Mouse (Mus musculus) liver (tissue): Measurements from ENCODE around the gene Dgkd.
A peak's percentile ranks its signal among the peaks of the same experiment; 100 is the strongest.

ENCODE experiments used
- DNase-seq: peaks from one replicate; pipeline ENCODE4 v3.0.0-alpha.2; 2020; ENCODE audit warnings: mixed read lengths

Dgkd gene

DNA sequence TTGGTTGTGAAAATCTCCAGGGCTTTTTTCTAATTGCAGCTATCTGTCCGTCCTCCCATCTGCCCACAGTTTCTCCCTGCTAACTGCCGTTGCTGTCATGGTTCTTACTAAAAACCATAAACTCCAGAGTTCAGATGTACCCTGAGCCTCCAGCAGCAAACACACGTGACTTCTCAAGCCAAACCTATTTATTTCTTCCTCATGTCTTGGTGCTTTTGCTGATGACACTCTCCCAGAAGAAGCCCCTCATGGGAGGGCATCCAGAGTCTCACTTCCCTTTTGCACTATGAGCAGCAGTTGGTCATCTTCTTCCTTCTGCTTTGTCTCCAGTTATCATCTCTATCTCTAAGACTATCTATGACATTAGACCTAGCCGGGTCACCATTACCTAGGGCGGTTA lies 3.8 kb upstream of the Dgkd start:
- no peak for DNase-seq

DNA sequence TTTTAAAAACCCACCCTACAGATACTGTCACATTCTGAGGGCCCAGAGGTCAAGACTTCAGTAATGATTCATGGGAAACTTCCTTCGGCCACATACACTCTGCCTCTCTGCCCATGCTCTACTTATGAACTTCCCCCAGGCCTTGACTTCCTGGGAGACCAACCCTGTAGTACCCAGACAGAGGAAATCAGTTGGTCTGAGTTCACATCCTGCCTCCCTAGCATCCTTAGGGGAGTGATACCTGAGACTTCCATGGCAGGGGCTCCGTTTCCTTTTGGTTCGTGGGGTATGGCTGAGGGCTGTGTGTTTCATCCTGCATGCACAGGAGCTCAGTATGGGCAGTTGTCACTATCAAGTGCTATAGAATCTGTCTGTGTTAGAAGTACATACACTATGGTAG lies 1.7 kb upstream of the Dgkd start:
- no peak for DNase-seq

DNA sequence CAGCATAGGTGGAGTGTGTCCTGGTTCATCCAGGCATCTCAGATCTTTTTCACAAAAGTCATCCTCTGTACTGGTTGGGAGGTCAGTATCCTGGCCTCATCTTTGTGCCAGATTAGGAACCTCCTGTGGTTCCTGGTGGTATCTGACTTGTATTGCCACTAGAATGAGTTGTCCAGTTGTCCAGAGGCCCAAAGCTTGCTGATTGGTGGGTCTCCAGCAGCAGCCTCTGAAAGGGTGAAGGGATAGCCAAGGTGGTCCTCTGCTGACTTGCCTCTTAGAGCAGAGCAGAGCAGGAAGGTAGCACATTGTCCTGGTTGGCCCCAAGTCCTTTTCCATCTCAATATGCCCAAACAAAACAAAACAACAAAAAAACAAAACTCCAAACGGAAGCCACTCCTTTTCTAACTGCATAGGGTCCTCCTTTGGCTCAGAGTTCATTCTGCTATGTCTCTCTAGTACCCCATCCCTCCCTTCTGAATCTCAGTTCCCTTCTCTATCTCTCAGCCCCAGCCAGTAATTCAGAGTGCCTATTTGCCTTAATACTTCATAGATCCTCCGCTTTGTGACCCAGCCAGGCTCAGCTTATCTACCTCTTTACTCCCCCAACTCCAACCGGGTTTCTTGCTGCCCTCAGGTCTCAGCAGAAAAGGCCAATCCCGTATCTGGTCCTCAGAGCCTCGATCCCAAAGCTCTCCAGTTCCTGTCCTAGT lies 851 bp upstream of the Dgkd start:
- no peak for DNase-seq

DNA sequence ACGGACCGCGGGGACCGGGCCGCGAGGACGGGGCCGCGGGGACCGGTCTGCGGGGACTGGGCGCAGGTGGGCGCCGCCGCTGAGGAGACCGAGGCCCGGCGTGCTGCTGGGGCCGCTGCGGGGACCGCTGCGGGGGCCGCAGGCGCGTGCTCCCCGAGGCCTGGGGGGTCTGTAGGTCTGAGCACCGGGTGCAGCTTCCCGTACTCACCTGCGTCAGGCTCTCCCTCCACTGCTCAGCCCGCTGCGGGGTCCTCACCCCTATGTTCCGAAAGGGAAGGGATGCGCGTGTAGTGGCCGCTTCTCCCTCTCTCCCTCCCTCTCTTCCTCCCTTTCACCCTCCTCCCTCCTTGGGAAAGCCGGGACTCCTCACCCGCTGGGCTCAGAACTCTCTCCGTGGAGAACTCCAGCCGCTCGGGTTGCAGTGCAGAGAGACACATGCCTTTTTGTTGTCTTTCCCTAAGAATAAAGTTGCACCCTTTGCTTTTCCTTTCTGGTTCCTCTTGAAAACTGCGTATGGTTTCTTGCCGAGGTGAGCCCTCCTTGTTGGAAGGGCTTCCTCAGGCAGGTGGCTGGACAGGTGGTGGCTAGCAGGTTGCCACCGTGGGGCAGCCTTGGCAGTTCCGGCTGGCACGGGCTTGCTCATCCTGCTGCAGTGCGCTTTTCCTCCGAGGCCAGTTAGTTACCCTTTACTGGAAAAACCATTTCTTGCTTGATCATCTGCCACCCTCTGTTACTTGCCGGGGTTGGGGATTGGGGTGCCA lies 694 bp downstream of the Dgkd start:
- DNase-seq = peak; percentile 27

DNA sequence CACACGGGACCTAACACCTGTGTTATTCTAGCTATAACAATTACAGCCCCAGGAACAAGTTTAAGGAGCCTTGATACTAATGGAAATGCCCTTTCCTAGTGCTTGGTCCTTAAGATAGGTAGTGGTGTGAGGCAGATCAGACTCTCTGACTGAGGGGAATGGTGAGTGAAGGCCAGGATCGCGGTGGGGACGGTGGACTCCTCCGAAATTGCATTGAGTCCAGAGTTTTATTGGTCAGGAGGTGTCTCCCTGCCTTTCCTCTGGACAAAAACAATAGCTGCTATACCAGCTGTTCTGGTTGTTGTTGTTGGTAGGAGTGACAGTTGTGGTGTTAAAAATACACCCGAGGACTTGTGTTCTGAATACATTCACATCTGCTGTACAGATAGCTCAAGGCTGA lies 1.3 kb downstream of the Dgkd start:
- DNase-seq = no peak

DNA sequence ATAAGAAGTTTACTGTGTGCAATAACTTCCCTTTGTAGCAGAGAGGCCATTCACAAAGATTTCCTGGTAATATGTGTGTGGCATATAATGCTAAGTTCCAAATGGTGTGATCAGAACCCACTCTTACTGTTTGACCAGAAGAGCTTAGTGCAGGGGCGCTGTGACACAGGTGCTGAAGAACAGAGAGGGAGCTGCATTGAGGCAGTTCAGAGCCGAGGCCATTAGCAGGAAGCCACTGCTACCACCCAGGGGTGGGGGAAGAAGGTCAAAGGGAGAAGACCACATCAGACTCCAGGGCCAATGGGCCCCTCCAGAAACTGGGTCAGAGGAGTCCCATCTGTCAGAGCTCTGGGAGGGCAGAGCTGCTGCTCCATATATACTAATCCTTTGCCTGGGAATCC lies 1.8 kb downstream of the Dgkd start:
- DNase-seq = peak; percentile 20

DNA sequence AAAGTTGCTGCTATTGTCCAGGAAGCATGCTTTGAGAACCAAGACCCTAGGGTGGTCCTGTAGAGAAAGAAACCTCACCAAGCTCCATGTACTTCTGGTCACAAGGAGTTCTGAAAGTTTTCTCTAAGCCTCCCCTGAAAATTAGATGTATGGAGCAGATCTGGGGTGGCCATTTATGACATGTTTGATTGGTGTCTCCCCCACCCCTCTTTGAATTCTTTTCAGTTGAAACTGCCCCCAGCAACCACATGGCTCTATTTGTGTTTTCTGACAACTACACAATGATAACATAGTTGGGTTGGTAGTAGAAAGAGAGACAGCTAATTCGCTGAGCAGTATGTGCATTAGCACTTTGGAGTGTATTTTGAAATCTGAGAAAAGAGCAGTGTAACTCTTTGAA lies 2.4 kb downstream of the Dgkd start:
- DNase-seq = no peak

DNA sequence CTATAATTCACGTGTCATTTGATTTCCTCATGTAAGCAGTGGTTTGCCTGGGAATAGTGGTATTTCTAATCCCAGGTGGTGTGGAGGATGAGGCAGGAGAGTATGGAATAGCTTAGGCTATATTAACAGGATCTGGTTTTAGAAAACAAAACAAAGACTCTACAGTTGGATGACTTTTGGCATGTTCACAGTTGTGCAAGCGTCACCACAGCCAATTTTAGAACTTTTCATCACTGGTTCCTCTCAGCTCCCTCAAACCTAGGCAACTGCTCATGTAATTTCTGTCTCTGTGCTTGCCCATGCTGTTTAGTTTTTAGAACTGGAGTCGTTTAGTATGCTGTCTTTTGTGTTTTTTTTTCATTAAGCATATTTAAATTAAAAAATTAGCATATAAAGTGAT lies 3.7 kb downstream of the Dgkd start:
- DNase-seq = no peak

DNA sequence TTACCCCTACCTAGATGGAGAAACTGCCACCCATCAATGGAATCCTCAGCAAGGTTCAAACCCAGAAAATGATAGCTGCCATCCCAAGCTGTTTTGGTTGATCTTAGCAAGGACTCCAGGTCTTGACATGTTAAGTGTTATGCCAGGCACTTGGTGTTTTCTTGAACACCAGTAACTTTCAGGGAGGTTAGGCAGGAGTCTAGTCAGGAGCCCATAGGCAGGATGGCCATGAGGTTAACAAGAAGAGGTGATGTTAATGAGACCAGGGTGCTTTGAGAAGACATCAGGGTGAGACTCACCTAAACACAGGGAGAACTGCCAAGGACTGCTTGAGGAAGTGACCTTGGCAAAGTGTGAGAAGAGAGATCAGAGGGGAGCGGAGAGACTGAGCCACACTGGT lies 4.9 kb downstream of the Dgkd start:
- no peak for DNase-seq

DNA sequence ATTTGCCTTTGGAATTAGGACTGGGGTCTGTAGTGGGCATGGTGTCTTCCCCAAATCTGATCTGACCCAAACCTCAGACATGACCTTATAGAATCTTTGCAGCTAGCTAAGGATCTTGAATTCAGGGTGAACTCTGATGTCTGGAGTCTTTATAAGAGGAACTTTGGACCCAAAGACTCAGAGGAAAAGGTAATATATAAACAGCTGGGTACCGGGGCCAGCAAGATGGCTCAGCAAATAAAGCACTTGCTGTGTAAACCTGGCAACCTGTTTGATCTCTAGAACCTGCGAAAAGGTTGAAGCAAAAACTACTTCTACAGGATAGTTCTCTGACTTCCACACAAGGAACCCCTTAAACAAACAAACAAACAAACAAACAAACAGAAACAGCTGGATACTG lies 5.4 kb downstream of the Dgkd start:
- no peak for DNase-seq

DNA sequence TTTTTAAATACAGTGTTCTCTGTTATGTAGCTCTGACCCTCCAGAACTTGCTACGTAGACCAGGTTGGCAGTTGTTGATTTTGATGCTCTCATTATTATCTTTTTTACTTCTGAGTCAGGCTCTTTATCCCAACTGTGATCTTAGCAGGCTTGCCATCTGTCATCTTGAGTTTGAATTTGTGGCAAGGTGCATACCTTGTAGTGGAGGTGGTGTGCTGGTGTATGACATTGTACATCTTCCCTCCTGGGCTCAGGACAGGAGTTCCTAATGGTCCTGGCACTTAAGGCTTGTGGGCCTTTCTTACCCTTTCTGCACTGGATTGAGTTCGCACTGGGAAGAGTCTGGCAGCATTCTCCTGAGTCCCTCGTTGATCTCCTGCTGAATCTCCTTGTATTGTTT lies 10.5 kb downstream of the Dgkd start:
- DNase-seq = no peak

DNA sequence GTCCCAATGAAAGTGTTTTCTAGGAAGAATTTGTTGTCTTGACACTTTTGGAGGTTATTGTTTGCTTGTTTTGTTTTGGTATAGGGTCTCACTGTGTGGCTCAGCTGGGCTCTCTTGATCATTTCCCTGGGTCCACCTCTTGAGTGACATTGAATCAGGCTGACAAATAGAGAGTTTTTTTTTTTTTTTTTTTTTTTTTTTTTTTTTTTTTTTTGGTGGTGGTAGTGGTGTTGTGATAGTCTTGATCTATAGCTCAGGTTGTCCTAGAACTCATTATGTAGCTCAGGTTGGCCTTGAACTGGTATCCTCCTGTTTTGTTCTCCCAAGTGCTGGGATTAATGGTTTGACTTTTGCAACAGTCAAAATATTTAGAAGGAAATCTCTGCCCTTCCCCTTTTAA lies 11.8 kb downstream of the Dgkd start:
- DNase-seq = no peak

DNA sequence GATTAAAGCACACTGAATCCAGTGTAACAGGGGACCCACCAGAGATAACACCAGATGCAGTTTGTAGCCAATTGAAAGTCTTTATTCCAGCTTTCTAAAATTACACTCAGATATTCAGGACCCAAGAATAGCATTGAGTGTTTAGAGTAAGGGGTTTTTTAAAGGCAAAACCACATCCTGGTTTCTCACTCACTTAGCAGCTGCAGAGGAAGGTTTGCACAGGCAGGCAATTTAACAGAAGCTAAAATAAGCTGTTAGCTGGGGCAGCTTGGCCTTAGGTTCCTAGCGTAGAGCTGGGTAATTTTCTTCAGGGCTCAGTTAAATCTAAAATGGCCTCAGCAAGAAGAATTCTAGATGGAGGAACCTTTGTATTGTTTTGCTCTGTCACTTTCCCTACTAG lies 13.6 kb downstream of the Dgkd start:
- no peak for DNase-seq

DNA sequence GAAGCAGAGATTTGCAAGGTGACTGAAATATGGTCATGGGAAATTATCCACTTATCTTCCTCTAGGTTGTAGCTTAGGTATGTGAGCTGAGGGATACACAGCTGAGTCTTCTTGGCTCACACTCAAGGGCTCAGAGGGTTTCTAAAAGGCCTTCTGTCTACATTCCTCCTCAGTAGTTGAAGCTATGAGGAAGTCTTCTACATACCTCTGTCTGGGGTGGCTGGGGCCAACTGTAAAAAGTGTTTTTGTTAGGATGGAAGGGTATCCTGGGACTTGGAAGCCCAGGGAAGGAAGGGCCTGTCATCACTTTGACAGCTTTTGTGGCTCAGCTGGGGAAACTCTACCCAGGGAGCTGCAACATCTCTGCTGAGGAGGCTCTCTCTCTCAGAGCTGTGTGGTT lies 18.5 kb downstream of the Dgkd start:
- DNase-seq = no peak

DNA sequence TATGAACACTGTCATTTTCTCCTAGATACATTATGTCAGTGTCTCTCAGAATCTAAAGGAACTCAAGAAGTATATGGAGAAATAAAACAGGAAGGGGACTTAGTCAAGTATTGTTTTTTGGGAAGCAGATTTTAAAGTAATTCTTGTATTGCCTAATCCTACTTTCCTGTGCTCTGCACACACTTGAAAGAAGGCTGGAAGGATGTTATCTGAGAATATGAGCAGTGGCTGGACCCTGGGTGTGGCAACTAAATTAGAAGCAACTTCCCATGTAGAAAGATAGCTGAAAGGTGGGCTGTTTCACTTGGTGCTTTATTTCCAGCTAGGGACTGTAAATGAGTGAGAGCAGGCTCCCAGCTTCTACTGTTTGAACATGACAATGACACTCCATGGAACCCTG lies 20.0 kb downstream of the Dgkd start:
- peak; percentile 20 for DNase-seq

DNA sequence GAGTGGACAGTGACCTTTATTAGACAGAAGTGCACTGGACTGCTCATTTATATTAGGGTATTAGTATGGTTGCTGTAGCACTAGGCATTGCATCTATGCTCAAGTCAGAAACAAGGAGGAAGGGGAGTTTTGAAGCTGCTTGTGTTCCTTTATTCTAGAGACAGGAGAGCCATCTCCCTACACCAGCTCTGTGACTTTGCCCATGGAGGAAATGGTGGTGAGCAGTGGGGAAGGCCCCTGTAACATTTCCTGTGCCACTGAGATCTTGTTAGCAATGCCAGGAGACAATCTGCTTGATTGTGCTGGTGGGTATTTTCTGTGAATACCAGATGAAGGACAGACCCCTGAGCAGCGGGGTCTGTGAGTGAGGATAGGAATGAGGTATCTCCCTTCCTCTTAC lies 23.0 kb downstream of the Dgkd start:
- DNase-seq = no peak

DNA sequence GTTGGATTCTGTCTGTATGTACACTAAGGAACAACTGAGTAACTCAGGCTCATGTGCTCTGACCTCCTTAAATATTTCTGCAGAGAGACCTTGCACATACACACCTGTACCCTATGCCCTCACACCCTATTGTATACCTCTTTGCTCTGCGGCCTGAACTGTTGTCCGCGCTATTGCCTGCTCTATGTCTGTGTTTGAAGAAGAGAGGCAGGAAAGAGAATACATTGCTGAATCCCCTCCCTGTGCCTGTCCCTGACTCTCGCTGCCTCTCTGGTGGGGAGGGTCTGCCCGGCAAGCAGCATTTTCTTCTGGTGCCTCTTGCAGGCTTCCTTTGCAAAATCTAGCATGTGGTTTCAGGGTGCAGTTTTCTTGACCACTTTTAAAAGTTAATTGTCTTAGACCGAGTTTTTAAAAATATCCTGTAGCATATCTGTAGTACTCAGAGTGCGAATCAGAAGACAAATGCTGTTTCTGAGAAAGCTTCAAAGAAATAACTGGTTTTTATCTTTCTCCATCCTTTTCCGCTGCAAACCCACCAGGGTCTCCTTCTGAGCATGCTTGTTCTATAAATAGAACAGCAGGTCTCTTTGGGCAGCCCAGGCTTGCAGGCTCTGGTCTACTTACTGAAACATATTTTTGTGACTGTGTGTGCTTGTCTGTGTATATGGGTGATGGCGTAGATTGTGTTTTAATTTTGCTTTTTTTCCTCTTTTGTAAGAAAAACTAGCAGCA lies 24.6 kb downstream of the Dgkd start:
- peak; percentile 19 for DNase-seq

DNA sequence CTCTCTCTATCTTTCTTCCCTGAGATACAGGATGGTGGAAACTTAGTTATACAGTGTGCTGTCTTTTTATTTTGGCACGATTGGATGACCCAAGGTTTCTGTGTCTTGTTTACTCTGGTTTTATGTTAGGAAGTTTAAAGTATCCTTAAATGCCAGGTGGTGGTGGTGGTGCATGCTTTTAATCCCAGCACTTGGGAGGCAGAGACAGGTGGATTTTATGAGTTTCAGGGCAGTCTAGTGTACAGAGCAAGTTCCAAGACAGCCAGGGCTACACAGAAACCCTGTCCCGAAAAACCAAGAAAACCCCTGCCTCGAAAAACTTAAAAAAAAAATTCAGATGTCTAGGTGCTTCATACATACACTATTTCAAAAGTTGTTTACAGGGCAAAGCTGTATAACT lies 25.9 kb downstream of the Dgkd start:
- DNase-seq = no peak

DNA sequence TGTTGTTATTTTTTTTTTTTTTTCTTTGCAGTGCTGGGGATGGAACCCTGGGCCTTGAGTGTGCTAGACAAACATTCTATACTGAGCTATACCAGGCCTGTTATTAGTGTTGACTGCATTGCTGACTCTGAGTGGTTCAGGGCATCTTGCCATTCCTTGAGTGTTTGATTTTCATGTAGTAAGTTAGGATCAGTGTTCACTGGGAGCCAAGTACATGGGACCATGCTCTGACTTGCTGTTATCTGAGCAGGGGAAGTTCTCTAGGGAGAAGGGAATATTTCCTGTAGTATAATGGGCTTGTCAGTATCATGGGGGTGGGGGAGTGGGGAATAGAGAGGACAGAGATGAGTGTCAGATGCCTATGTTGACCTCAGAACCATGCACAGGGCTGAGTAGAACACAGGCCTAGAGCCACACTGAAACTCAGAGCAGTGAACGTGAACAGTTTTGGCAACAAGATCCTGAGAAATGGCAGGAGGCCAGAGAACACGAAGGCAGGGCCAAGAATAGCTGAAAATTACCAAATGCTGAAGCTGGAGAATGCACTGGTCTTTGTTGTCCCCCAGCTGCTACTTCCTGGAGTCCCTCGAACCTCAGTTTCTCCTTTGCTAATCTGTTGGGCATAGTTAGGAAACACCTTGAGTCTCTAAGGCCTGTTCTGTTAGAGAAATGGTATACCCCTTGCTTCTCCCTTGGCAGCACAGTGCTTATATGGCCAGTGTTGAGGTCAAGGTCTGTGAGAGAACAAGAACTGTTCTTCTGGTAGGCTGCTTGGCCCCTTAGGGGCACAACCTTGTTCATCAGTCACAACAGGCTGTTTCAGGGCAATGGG lies 26.6 kb downstream of the Dgkd start:
- no peak for DNase-seq

DNA sequence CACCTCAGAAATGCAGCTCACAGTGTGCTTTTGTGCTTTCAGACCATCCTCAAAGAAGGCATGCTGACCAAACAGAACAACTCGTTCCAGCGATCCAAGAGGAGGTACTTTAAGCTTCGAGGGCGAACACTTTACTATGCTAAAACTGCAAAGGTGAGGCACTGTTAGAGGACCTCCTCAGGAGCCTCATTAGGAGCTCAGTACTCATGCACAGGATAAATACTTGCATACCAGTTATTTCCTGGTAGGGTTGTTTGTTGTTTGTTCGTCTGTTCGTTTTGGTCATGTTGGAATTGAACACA lies 27.2 kb downstream of the Dgkd start:
- DNase-seq = no peak

DNA sequence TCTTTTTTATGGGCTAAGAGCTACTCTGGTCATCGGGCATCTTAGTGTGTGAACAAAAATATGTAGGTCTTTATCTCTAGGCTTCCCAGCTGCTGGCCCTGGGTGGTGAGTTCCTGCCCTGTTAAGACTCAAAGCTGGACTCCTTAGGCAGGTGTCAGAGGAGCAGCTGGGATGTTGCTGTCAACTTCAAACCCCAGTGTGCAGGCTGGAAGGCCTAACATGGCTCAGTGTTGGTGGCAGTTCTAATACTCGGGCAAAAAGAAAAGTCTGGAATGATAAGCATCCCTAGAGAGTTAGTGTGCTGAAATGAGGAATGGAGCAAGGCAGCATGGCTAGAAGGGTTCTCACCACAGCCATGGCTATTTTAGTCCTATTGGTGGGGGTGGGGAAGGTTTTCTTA lies 27.8 kb downstream of the Dgkd start:
- no peak for DNase-seq

DNA sequence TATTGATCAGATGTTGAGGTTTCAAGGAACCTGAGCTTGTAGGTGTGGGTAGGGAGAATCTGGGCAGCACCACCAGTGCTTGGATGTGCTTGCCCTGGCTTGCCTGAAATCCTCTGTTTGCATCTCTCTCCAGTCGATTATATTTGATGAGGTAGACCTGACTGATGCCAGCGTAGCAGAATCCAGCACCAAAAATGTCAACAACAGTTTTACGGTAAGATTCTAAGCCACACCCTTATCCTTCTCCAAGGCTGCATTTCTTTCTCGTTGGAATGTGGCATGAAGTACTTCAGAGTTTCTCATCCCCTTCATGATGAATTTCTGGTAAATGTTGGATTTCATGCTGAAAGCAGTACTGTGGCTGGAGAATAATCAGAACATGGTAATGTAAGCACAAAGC lies 28.6 kb downstream of the Dgkd start:
- DNase-seq = no peak

DNA sequence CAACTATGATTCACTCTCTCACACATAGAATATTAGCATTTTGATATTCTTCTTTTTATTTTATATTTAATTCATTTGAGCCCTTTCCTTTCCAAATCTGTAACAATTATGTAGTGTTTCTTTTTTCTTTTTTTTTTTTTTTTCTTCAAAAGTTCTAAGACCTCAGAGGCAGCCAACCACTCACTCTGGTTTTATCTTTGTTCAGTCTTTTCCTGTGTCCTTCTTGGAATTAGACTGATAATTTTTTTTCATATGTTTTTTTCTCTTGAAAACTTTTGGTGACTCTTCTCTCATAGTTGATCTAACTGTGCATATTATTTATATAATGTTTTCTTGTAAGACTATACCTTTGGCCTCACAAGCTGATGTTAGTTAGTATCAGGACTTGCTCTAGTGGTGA lies 29.5 kb downstream of the Dgkd start:
- no peak for DNase-seq

DNA sequence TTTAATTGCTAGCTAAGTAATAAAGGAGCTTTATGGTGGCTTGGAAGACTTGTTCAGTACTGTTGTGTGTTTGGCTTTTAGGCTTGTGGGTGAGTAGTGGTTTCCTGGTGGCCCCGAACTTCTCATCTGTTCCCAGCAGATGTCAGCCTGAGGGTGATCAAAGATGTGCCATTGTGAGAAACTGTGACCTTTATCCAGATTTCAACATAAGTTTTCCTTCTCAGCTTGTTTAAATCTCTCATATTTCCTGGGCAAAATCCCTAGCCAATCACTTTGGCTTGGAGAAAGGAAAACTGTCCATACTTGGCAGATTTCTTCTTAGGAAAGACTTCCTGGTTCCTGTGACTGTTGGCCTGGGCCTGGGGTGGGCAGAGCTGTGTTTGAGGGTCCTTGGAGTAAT lies 37.9 kb downstream of the Dgkd start:
- DNase-seq = no peak
